Mouse (Mus musculus) MEL (cell line): ENCODE measurements at regions not wholly inside any gene's neighbourhood (a gene's known extent, or its start where the extent isn't known, plus 50 kb on each side); places are given as distances from the start of the nearest gene placed in this dataset.

Experiments used
- DNase-seq: peaks from one replicate; pipeline ENCODE4 v3.0.0; 2011; ENCODE audit warnings: low read depth, low spot score
- H3K27ac ChIP-seq: 2 replicates; pipeline ENCODE4 v1.5.1; 2012; ENCODE audit warnings: low read depth, mild to moderate bottlenecking, control low read depth, low read length, moderate library complexity; ENCODE audit not compliant: control insufficient read depth
- H3K27me3 ChIP-seq, 2 experiments: fragments of 150-350 bp in 1 of 2; sonication (generic) in 1 of 2; 2 replicates each; pipeline ENCODE4 v1.6.1; 2012; ENCODE audit warnings: low read length in 2 of 2, mild to moderate bottlenecking in 2 of 2, improper control_type of control experiment in 1 of 2, moderate library complexity in 1 of 2; ENCODE audit not compliant: insufficient read depth in 2 of 2, control insufficient read depth in 1 of 2
- H3K36me3 ChIP-seq, 2 experiments: 2 replicates each; pipeline ENCODE4 v1.6.1; 2012 to 2014; ENCODE audit warnings: low read length in 2 of 2, improper control_type of control experiment in 1 of 2, inconsistent platforms in 1 of 2, mild to moderate bottlenecking in 1 of 2; ENCODE audit not compliant: insufficient read depth in 2 of 2, control insufficient read depth in 1 of 2
- H3K4me1 ChIP-seq, 2 experiments: fragments of 150-350 bp in 1 of 2; sonication (generic) in 1 of 2; 2 replicates each; pipeline ENCODE4 v1.6.1; 2012; ENCODE audit warnings: low read length in 2 of 2, improper control_type of control experiment in 1 of 2, mild to moderate bottlenecking in 1 of 2; ENCODE audit not compliant: insufficient read depth in 2 of 2, control insufficient read depth in 1 of 2
- H3K4me3 ChIP-seq, 2 experiments: fragments of 150-350 bp in 1 of 2; sonication (generic) in 1 of 2; 2 replicates each; pipeline ENCODE4 v1.5.1; 2012; ENCODE audit warnings: low read depth in 2 of 2, low read length in 2 of 2, mild to moderate bottlenecking in 2 of 2, moderate library complexity in 2 of 2, control low read depth in 1 of 2, improper control_type of control experiment in 1 of 2; ENCODE audit not compliant: control insufficient read depth in 1 of 2, insufficient read depth in 1 of 2
- H3K79me2 ChIP-seq: 2 replicates; pipeline ENCODE4 v1.6.1; 2012; ENCODE audit warnings: mild to moderate bottlenecking, low read length, moderate library complexity; ENCODE audit not compliant: control insufficient read depth, poor library complexity, insufficient read depth
- H3K9ac ChIP-seq: 2 replicates; pipeline ENCODE4 v1.6.1; 2012; ENCODE audit warnings: low read depth, mild to moderate bottlenecking, control low read depth, low read length, moderate library complexity; ENCODE audit not compliant: control insufficient read depth, poor library complexity, severe bottlenecking
- H3K9me3 ChIP-seq: fragments of 150-350 bp; sonication (generic); replicated peaks from 2 replicates; pipeline ENCODE4 v1.6.1; 2012; ENCODE audit warnings: mild to moderate bottlenecking, low read length, improper control_type of control experiment, moderate library complexity; ENCODE audit not compliant: insufficient read depth
- CHD1 ChIP-seq: IDR thresholded peaks from 2 replicates; pipeline ENCODE4 v1.6.1; 2012; ENCODE audit warnings: low read depth, mild to moderate bottlenecking, inconsistent platforms, low read length, improper control_type of control experiment
- CHD2 ChIP-seq: IDR thresholded peaks from 2 replicates; pipeline ENCODE4 v1.6.1; 2011; ENCODE audit warnings: low read length, improper control_type of control experiment
- CTCF ChIP-seq, 3 experiments: IDR thresholded peaks in 2 of 3; conservative IDR thresholded peaks in 1 of 3; 2 replicates each; pipeline ENCODE4 v1.5.1; 2011 to 2012; ENCODE audit warnings: low read length in 3 of 3, low read depth in 2 of 3, mild to moderate bottlenecking in 2 of 3, improper control_type of control experiment in 1 of 3, inconsistent platforms in 1 of 3, mixed read lengths in 1 of 3, moderate library complexity in 1 of 3; ENCODE audit not compliant: control insufficient read depth in 1 of 3, insufficient read depth in 1 of 3, poor library complexity in 1 of 3, severe bottlenecking in 1 of 3
- E2F4 ChIP-seq: IDR thresholded peaks from 2 replicates; pipeline ENCODE4 v1.6.1; 2011; ENCODE audit warnings: low read depth, low read length, improper control_type of control experiment, borderline replicate concordance
- ELF1 ChIP-seq: IDR thresholded peaks from 2 replicates; pipeline ENCODE4 v1.6.1; 2014; ENCODE audit warnings: low read depth, mild to moderate bottlenecking, inconsistent platforms, low read length, improper control_type of control experiment, moderate library complexity
- ETS1 ChIP-seq: IDR thresholded peaks from 2 replicates; pipeline ENCODE4 v1.6.1; 2012; ENCODE audit warnings: low read depth, mild to moderate bottlenecking, inconsistent platforms, low read length, improper control_type of control experiment, moderate library complexity
- HCFC1 ChIP-seq: IDR thresholded peaks from 2 replicates; pipeline ENCODE4 v1.6.1; 2012; ENCODE audit warnings: low read depth, mild to moderate bottlenecking, inconsistent platforms, low read length, improper control_type of control experiment, moderate library complexity
- JUND ChIP-seq: IDR thresholded peaks from 2 replicates; pipeline ENCODE4 v1.6.1; 2011; ENCODE audit warnings: low read depth, mild to moderate bottlenecking, improper control_type of control experiment, low read length
- MAX ChIP-seq: IDR thresholded peaks from 2 replicates; pipeline ENCODE4 v1.6.1; 2011; ENCODE audit warnings: low read length, improper control_type of control experiment
- MAZ ChIP-seq: IDR thresholded peaks from 2 replicates; pipeline ENCODE4 v1.6.1; 2012; ENCODE audit warnings: low read depth, mild to moderate bottlenecking, inconsistent platforms, low read length, improper control_type of control experiment
- MEF2A ChIP-seq: IDR thresholded peaks from 2 replicates; pipeline ENCODE4 v1.6.1; 2014; ENCODE audit warnings: low read depth, mild to moderate bottlenecking, inconsistent platforms, low read length, improper control_type of control experiment; ENCODE audit not compliant: poor library complexity, insufficient replicate concordance, severe bottlenecking; ENCODE audit errors: extremely low read depth
- MYB ChIP-seq: IDR thresholded peaks from 2 replicates; pipeline ENCODE4 v1.6.1; 2011; ENCODE audit warnings: mild to moderate bottlenecking, low read depth, low read length, improper control_type of control experiment
- MYC ChIP-seq: IDR thresholded peaks from 2 replicates; pipeline ENCODE4 v1.6.1; 2011; ENCODE audit warnings: low read depth, mild to moderate bottlenecking, low read length, improper control_type of control experiment, moderate library complexity
- NELFE ChIP-seq: IDR thresholded peaks from 2 replicates; pipeline ENCODE4 v1.6.1; 2011; ENCODE audit warnings: low read depth, low read length, improper control_type of control experiment
- NRF1 ChIP-seq: IDR thresholded peaks from 2 replicates; pipeline ENCODE4 v1.6.1; 2014; ENCODE audit warnings: low read depth, mild to moderate bottlenecking, inconsistent platforms, low read length, improper control_type of control experiment, moderate library complexity; ENCODE audit not compliant: poor library complexity, insufficient read depth, severe bottlenecking
- POLR2AphosphoS5 ChIP-seq: IDR thresholded peaks from 2 replicates; pipeline ENCODE4 v1.6.1; 2012; ENCODE audit warnings: low read depth, borderline replicate concordance, mild to moderate bottlenecking, inconsistent platforms, low read length, moderate library complexity, mixed read lengths
- RAD21 ChIP-seq: IDR thresholded peaks from 2 replicates; pipeline ENCODE4 v1.6.1; 2011; ENCODE audit warnings: mild to moderate bottlenecking, low read depth, low read length, improper control_type of control experiment
- SMC3 ChIP-seq: IDR thresholded peaks from 2 replicates; pipeline ENCODE4 v1.6.1; 2011; ENCODE audit warnings: low read depth, low read length, improper control_type of control experiment
- TAL1 ChIP-seq: IDR thresholded peaks from 2 replicates; pipeline ENCODE4 v1.6.1; 2012; ENCODE audit warnings: mild to moderate bottlenecking, inconsistent platforms, low read length, moderate library complexity, mixed read lengths
- UBTF ChIP-seq: IDR thresholded peaks from 2 replicates; pipeline ENCODE4 v1.6.1; 2012; ENCODE audit warnings: low read depth, mild to moderate bottlenecking, inconsistent platforms, low read length, improper control_type of control experiment, moderate library complexity, borderline replicate concordance; ENCODE audit not compliant: insufficient read depth
- USF2 ChIP-seq, 2 experiments: IDR thresholded peaks; 2 replicates each; pipeline ENCODE4 v1.6.1; 2011 to 2012; ENCODE audit warnings: improper control_type of control experiment in 2 of 2, low read length in 2 of 2, borderline replicate concordance in 1 of 2, inconsistent platforms in 1 of 2, low read depth in 1 of 2, mild to moderate bottlenecking in 1 of 2; ENCODE audit not compliant: insufficient read depth in 1 of 2
- ZC3H11A ChIP-seq: IDR thresholded peaks from 2 replicates; pipeline ENCODE4 v1.6.1; 2012; ENCODE audit warnings: low read depth, mild to moderate bottlenecking, inconsistent platforms, low read length, improper control_type of control experiment
- ZKSCAN1 ChIP-seq: IDR thresholded peaks from 2 replicates; pipeline ENCODE4 v1.6.1; 2012; ENCODE audit warnings: low read depth, mild to moderate bottlenecking, inconsistent platforms, low read length, improper control_type of control experiment, moderate library complexity
- ZNF384 ChIP-seq: IDR thresholded peaks from 2 replicates; pipeline ENCODE4 v1.6.1; 2012; ENCODE audit warnings: low read depth, mild to moderate bottlenecking, inconsistent platforms, low read length, improper control_type of control experiment

- peak; percentile 76 for DNase-seq
- Histone ChIP-seq H3K27me3 (no peaks in the 10 kb centered on the region), H3K4me3 (no peak overlapping the region), H3K27ac (no peak overlapping the region), H3K9me3 (no peaks in the 10 kb centered on the region), H3K9ac (no peak overlapping the region), H3K79me2 (no peaks in the 10 kb centered on the region), H3K36me3 (no peaks in the 10 kb centered on the region), H3K4me1 (no peaks in the 10 kb centered on the region; a peak in 1 of 4 replicates)
- TF ChIP-seq E2F4 (no peak), SMC3 (peak; percentile 48), POLR2AphosphoS5 (no peak), UBTF (no peak), NRF1 (no peak), CTCF (IDR thresholded peaks at IDR 0.05 in 2 of 3, conservative IDR thresholded peaks at IDR 0.05 in 1 of 3; ENCODE audit: control insufficient read depth in 1 of 3, insufficient read depth in 1 of 3, low read depth in 2 of 3, low read length in 3 of 3, poor library complexity in 1 of 3, severe bottlenecking in 1 of 3) (peak; percentile 56 to 76 (median 75)), JUND (no peak), ELF1 (no peak), MYB (no peak), MEF2A (no peak), MYC (no peak), TAL1 (no peak), ETS1 (no peak), USF2 (IDR thresholded peaks at IDR 0.05; ENCODE audit: borderline replicate concordance in 1 of 2, insufficient read depth in 1 of 2, low read depth in 1 of 2, low read length in 2 of 2) (no peak), CHD2 (no peak), HCFC1 (no peak), MAX (no peak), ZNF384 (no peak), CHD1 (no peak), ZC3H11A (no peak), ZKSCAN1 (no peak), RAD21 (peak; percentile 45), MAZ (no peak), NELFE (no peak)
Observed at GRCm38 (mm10) chr1:52306892-52307291, 73.9 kb upstream of the Gls start.
